Mouse (Mus musculus) small intestine, adult 2 months (tissue): ENCODE results near the gene Ogn. TPM values are rescaled to one million over a fixed set of nuclear protein-coding genes. Genes with fewer than 3 reads are reported as not detected.
"Not testable (repeated sequence)": the region's sequence is repeated elsewhere in the genome, so short reads cannot be mapped to it uniquely, and the experiment has no call there.

Experiments used
- H3K27ac ChIP-seq: fragments of 200-500 bp; 2 replicates; pipeline ENCODE4 v1.5.1; 2012; ENCODE audit warnings: low read depth, low read length, control low read depth, inconsistent platforms; ENCODE audit not compliant: insufficient read depth
- H3K27me3 ChIP-seq: fragments of 200-500 bp; 2 replicates; pipeline ENCODE4 v1.6.1; 2012; ENCODE audit warnings: mild to moderate bottlenecking, moderate library complexity, low read length, inconsistent platforms; ENCODE audit not compliant: control insufficient read depth, insufficient read depth
- H3K36me3 ChIP-seq: fragments of 200-500 bp; 2 replicates; pipeline ENCODE4 v1.6.1; 2012; ENCODE audit warnings: mild to moderate bottlenecking, low read length, control low read depth, inconsistent platforms; ENCODE audit not compliant: control insufficient read depth, insufficient read depth
- H3K4me1 ChIP-seq: fragments of 200-500 bp; 2 replicates; pipeline ENCODE4 v1.6.1; 2012; ENCODE audit warnings: low read length, inconsistent platforms, mixed read lengths; ENCODE audit not compliant: control insufficient read depth, insufficient read depth, insufficient read length
- H3K4me3 ChIP-seq: fragments of 200-500 bp; 2 replicates; pipeline ENCODE4 v1.5.1; 2012; ENCODE audit warnings: low read depth, mild to moderate bottlenecking, control low read depth, inconsistent platforms, low read length, moderate library complexity
- CTCF ChIP-seq: fragments of 200-500 bp; IDR thresholded peaks from 2 replicates; pipeline ENCODE4 v1.5.1; 2012; ENCODE audit warnings: low read depth, mild to moderate bottlenecking, control low read depth, inconsistent platforms, low read length, moderate library complexity, mixed read lengths; ENCODE audit not compliant: insufficient replicate concordance, insufficient read length; ENCODE audit errors: extremely low read depth
- POLR2A ChIP-seq: fragments of 200-500 bp; IDR thresholded peaks from 2 replicates; pipeline ENCODE4 v1.6.1; 2012; ENCODE audit warnings: low read depth, mild to moderate bottlenecking, control low read depth, inconsistent platforms, low read length, moderate library complexity
- WGBS: fragments of 180-500 bp; shearing (Covaris S2); methylation state at CpG from one replicate; pipeline ENCODE4 v1.1.7; 2018; 5-methylcytosine and 5-hydroxymethylcytosine counted together
- polyA plus RNA-seq: library from polyadenylated mRNA; depleted of rRNA; stranded (reverse); fragments of >200 nt; gene quantifications from 2 replicates; pipeline ENCODE4 v1.2.3, GENCODE M21; 2012

The Ogn gene
- polyA plus RNA-seq, 1 experiment: 0.70 TPM

DNA sequence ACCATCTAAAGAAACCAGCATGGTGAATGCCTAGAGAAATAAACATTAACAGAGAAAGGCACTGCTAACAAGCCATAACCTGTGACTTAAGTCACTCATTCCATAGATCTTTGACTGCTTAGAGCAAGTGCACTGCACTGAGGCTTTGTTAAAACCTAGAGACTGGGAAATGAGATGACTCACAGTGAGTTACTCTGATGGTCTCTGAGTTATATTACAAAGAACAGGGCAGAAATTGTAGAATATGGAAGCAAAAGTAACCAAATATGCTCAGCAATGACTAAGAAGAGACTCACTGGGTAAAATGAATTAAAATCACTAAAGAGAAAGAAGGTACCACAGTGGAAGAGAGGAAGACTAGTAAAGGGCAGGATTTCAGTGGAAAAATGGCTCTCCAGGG is 24.0 kb upstream of the Ogn start:
- Histone ChIP-seq H3K4me3 (no peak overlapping the region), H3K4me1 (0 out of 2 replicates have a peak, but pooled peaks cover 1% of the 10 kb centered on the region), H3K27ac (no peak overlapping the region), H3K27me3 (no peaks in the 10 kb centered on the region), H3K36me3 (no peaks in the 10 kb centered on the region)
- TF ChIP-seq POLR2A (no peak), CTCF (no peak)

DNA sequence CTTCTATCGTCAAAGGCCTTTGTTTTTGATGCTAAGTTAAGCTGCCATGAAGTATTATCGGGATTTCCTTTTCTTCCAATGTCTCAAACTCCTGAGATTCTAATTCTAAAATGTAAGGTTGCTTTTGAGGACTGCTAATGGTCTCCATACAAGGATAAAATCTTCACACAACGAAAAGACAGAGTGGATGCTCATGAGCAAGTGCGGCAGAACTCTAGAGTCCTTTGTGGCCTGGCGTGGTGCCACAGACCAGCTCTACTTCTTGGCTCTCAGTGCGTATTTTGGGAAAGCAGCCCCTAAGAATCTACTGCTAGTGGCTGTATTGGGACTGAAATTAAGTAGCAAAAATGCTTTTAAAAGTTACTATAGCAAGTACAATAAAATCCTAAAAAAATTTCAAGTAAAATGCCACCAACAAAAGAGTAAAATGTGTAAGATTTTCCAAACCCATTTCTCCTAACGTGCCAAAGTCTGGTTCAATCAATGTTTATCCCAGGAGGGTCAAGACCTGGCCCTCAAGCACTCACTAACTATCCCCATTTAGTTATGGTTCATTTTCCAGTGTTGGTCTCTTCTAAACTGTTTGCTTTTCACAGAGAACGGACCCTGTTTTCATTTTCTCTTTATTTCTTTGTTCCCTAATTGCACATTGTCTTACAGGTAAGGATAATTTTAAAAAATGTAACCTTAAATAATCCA is 23.4 kb upstream of the Ogn start:
- Histone ChIP-seq H3K4me3 (no peak overlapping the region), H3K27me3 (no peaks in the 10 kb centered on the region), H3K4me1 (0 out of 2 replicates have a peak, but pooled peaks cover 1% of the 10 kb centered on the region), H3K27ac (no peak overlapping the region), H3K36me3 (no peaks in the 10 kb centered on the region)
- 81% methylated on average over 8 of the region's 8 CpGs for WGBS
- TF ChIP-seq CTCF (no peak), POLR2A (no peak)

DNA sequence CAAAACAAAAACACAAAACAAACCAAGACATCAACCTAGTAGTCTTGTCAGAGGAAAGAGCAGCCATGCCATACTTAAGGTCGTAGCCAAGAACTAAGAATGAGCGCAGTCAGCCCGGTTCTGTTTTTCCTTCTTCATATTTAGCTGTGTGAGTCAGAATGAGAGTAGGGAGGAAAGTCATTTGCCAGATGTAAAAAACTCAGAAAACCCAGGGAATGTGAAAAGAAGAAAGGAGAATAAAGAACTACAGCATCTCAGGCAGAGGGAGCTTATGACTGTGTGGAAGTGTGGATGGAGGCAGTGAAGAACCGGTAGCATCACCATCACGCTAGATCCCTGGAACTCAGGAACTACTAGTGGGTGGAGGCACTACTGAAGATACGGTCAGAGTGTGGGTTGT is 21.8 kb upstream of the Ogn start:
- Histone ChIP-seq H3K36me3 (no peaks in the 10 kb centered on the region), H3K4me3 (no peak overlapping the region), H3K27me3 (no peaks in the 10 kb centered on the region), H3K4me1 (no peaks in the 10 kb centered on the region), H3K27ac (no peak overlapping the region)
- TF ChIP-seq CTCF: no peak
- no peak for TF ChIP-seq POLR2A
- 88% methylated on average over 6 of the region's 6 CpGs for WGBS

DNA sequence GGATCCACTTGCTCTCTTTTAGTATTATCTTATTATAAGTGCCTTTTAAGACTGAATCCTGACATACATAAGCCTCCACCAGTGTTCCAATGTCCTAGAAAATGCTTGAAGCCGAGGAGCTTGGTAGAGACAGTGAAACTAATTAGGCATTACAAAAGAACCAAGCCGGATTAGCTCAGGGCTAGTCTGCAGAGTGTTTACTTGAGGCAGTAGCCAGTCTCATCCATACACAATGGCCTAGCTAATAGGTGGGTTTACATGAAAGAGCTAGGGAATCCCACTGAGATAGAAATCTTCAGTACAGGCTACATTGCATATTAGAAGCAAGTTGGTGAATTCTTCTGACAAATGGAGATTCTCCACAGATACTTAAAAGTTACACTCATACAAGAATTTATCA is 5.3 kb upstream of the Ogn start:
- 91% methylated on average over 2 of the region's 2 CpGs for WGBS
- not testable (repeated sequence) for H3K4me3 ChIP-seq, H3K27ac ChIP-seq, H3K36me3 ChIP-seq, H3K4me1 ChIP-seq, H3K27me3 ChIP-seq

DNA sequence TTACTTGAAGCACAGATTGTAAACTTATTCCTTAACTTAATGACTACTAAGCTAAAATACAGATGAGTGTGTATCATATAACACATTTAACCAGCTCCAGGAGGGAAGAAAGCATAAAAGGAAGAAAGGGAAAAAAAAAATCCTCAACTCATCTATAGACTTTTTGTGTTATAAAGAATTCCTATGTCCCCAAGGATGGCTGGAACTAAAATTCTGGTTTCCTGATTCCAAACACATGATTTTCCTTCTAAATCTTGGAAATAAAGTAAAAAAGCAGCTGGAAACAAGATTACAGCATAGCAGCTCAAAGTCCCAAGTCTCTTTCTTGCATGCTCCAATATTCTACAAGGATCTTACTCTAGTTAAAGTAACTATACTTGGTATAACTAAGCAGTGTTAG is 4.2 kb upstream of the Ogn start:
- Histone ChIP-seq H3K4me1 (no peaks in the 10 kb centered on the region), H3K27me3 (no peaks in the 10 kb centered on the region), H3K27ac (no peak overlapping the region), H3K36me3 (no peaks in the 10 kb centered on the region), H3K4me3 (no peak overlapping the region)
- no peak for TF ChIP-seq POLR2A
- no peak for TF ChIP-seq CTCF

DNA sequence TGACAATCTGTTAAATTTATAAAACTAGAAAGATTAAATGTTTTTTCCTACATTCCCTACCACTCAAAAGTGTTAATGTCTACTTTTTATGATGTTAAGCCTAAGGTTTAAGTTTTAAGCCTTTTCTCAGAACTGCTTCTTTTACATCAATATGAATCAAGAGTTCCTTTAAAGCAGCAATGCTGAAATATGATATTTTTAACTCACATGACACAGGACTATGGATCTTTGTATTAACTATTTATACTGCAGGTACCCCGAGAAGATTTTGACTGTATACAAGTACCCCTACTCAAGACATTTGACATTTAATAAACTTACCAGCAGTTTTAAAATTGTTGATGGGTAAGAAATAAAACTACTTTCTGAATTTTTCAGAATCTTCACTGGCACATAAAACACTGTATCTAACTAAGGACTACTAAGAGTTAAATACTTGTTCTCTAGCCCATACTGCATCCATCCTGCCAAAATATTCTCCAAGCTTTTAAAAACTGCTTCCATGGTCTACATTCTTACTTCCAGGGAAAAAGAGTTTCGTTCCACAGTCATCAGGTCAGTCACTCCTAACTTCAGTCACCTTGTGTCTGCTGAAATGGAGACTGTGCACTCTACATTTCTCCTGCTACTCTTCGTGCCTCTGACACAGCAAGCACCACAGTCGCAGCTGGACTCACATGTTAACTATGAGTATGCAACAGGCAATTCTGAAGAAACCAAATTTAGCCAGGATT is 910 bp downstream of the Ogn start:
- no peaks in the 10 kb centered on the region for H3K27me3 ChIP-seq
- H3K27ac ChIP-seq: no peak overlapping the region
- H3K4me1 ChIP-seq: no peaks in the 10 kb centered on the region
- H3K36me3 ChIP-seq: no peaks in the 10 kb centered on the region
- TF ChIP-seq CTCF (no peak), POLR2A (no peak)
- WGBS: 77% methylated on average over 4 of the region's 4 CpGs
- no peak overlapping the region for H3K4me3 ChIP-seq

DNA sequence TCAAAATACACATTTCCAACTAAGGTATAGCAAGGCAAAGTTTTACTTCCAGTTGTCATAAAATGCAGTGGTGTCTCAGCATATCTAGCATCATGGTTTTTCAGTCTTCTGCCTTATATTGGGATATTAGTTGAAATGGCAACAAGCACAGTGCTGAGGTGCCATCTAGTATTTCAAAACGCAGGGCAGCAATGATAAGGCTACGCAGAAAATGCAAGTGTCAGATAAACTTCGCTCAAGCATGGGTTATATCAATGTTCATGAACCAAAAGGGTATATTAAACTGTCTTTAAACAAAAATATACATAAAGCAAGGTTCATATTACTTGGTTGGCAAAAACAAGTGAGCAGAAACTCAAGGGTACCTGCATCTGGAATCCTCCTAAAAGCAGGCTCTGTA is 9.2 kb downstream of the Ogn start:
- H3K27ac ChIP-seq: no peak overlapping the region
- H3K27me3 ChIP-seq: no peaks in the 10 kb centered on the region
- no peaks in the 10 kb centered on the region for H3K36me3 ChIP-seq
- no peaks in the 10 kb centered on the region for H3K4me1 ChIP-seq
- no peak overlapping the region for H3K4me3 ChIP-seq
- TF ChIP-seq CTCF: no peak
- no peak for TF ChIP-seq POLR2A
- WGBS: 88% methylated on average over 3 of the region's 3 CpGs
